Mouse (Mus musculus): ENCODE data around the gene Tas1r2.

The Tas1r2 gene

DNA sequence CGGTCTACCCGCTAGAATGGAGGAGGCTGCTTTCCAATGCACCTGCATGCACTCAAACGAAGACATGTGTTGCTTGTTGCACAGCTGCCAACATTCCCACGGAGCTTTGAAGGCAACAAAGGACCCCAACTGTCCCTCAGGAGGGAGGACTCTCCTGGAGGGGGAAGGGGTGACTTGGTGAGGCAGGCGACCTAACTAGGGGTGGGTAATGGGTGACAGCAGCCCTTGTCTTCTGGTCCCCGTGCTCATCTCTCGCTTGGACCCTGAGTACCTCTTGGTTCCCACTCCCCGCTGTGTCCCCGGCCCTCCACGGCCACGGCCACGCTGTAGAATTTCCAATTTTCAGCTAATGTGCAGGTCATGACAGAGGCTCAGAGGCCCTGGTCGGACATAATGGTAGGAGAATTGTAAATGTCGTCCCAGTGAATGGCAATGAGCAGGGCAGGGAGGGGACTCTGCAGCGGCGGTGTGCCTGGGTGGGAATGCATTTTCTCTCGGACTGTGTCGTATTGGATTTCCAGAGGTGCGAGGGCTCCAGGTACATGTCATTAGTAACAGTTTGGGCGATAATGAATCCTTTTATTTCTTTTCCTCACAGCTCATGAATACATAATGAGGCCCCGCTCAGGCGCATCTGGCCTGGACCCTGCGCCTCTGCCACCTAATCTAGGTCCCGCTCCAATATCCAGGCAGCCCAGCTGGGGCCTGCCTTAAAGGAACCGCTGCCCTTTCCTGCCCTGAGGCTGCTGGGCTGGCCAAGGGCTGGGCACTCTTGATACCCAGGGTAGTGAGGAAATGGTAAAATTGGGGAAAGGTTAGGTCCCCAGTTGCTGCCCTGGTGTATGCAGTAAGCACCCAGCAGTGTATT, 57.4 kb downstream of the Tas1r2 start:
- DNase-seq: no peak

- DNase-seq: no peak
Observed at GRCm38 (mm10) chr4:139715241-139715932, 62.0 kb downstream of the Tas1r2 start.

DNA sequence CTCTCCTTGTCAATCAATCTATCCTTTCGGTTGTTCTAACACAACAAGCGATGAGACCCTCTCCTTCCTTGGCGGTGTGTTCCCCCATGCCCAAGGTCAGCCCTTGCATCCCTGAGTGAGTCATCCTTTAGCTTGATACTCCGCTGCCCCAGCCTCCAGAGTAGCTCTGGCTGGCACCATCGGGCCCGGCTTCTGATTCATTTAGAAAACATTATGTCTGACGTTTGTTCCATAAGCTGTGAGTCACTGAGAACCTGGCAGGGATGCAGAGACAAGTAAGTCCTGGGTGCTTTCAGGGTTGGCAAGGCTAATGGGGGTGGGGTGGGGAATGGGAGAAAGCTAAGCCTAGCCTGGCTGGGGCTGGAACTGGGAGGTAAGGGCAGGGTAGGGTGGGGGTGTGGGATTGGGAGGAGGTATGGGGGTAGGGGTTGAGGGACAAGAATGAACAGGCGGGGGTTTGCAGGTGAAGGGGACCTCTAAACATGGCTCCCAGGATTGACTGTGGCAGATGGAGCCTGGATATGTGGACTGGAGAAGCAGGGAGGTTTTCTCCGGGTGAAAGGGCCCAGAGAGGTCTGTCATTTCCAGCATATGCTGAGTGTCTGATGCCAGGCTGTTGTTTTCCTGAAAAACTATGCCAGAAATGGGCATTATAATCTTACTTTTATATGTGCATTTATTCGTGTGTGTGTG, 63.3 kb downstream of the Tas1r2 start:
- DNase-seq: no peak

DNA sequence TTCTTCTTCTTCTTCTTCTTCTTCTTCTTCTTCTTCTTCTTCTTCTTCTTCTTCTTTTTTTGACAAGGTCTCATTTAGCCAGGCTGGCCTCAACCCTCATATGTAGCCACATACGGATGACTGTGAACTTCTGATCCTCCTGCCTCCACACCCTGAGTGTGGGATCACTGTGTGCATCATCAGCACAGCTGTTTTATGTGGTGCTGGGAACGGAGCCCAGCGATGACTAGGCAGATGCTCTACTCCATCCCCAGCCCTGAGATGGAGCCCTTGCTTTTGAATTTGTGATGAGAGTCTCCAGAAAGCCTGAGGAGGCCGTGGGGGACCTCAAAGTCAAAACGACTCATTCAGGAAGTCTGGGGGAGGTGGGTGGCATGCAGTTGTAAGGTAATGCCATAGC, 65.6 kb downstream of the Tas1r2 start:
- DNase-seq: no peak
